Mouse (Mus musculus): Measurements from ENCODE around the gene Marc1. TPM values are rescaled to one million over a fixed set of nuclear protein-coding genes. Genes with fewer than 3 reads are reported as not detected.

Gene Marc1
- polyA plus RNA-seq, 1 experiment from 2014 or later: 0.88 TPM

DNA sequence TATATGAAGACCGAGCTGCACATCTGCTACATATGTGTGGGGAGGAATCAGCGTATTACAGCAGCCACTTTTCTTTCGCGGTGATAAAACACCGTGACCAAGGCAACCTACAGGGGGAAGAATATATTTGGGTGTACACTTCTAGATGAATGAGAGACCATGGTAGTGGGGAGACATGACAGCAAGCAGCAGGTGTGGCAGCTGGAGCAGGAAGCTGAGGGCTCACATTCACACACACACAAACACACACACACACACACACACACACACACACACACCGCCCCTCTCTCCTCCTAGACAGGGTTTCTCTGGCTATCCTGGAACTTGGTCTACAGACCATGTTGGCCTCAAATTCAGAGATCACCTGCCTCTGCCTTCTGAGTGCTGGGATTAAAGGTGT is 33.0 kb downstream of the Marc1 start:
- H3K9me3 ChIP-seq: no peaks in the 10 kb centered on the region
- H3K4me1 ChIP-seq (replicated peaks): peaks cover 16% of the 10 kb centered on the region
- H3K27me3 ChIP-seq (replicated peaks): no peaks in the 10 kb centered on the region
- WGBS: 90% methylated on average over 6 of the region's 6 CpGs
- no peak for ATAC-seq
- H3K36me3 ChIP-seq: no peaks in the 10 kb centered on the region
- H3K27ac ChIP-seq: no peak overlapping the region
- H3K4me2 ChIP-seq (replicated peaks): no peak overlapping the region
- no peak overlapping the region for H3K9ac ChIP-seq
- H3K4me3 ChIP-seq (replicated peaks): no peak overlapping the region

DNA sequence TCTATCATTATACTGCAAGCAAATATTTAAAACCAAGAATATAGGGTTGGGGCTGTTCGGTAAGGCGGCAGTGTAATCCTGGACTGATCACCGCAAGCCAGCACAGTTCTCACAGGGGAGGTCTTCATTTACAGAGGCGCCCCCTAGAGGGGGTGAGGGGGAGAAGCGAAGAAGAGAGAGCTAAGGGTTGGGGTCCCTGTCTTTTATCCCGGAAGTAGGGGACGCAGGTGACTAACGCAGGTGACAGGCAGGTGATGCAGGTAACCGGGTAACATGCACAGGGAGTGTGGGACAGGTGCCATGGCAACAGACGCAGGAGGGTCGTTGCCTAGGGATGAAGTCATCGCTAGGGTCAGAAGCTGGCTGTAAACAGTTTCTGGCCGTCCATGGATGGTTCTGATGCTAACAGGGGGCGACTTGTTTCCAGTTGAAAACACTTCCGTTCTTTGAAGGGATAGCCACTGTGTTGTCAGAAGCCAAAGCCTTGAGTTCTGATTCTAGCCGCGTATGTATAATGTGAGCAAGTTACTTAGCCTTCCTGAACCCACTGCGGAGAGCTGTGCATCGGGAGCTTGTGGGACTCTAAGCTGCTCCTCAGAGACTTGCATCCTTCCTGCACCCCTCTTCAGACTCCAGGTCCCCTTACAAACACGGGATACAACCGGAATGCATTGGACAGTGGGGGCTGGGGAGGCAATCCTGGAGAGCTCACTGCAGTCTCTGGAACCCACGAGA is 33.9 kb downstream of the Marc1 start:
- ATAC-seq: no peak
- Histone ChIP-seq H3K4me3 (replicated peaks) (no peak overlapping the region), H3K4me1 (replicated peaks) (peaks cover 16% of the 10 kb centered on the region), H3K27ac (no peak overlapping the region), H3K9me3 (no peaks in the 10 kb centered on the region), H3K4me2 (replicated peaks) (no peak overlapping the region), H3K27me3 (replicated peaks) (no peaks in the 10 kb centered on the region), H3K36me3 (no peaks in the 10 kb centered on the region), H3K9ac (no peak overlapping the region)
- 34% methylated on average over 22 of the region's 22 CpGs for WGBS

DNA sequence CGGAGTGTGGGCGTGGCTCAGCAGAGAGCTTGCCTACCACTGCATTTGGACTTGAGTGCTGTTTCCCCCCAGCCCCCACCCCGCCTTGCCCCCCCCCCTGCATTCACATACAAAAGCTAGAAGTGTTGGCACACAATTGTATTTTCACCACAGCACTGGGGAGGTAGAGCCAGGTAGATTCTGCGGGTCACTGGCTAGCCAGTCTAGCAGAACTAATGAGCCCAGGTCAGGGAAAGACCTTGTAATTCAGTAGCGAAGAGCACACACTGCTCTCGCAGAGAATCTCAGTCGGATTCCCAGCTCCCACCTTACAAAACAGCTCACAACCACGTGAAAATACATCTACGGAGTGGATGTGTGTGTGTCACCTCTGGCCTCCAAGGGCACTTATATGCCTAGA is 35.8 kb downstream of the Marc1 start:
- no peaks in the 10 kb centered on the region for H3K36me3 ChIP-seq
- no peak overlapping the region for H3K9ac ChIP-seq
- H3K27me3 ChIP-seq (replicated peaks): no peaks in the 10 kb centered on the region
- H3K4me2 ChIP-seq (replicated peaks): no peak overlapping the region
- no peak for ATAC-seq
- H3K9me3 ChIP-seq: no peaks in the 10 kb centered on the region
- no peak overlapping the region for H3K4me3 ChIP-seq (replicated peaks)
- H3K27ac ChIP-seq: no peak overlapping the region
- H3K4me1 ChIP-seq (replicated peaks): peaks cover 14% of the 10 kb centered on the region; the same call in 1 of the 2 replicates
- WGBS: 63% methylated on average over 9 of the region's 9 CpGs

DNA sequence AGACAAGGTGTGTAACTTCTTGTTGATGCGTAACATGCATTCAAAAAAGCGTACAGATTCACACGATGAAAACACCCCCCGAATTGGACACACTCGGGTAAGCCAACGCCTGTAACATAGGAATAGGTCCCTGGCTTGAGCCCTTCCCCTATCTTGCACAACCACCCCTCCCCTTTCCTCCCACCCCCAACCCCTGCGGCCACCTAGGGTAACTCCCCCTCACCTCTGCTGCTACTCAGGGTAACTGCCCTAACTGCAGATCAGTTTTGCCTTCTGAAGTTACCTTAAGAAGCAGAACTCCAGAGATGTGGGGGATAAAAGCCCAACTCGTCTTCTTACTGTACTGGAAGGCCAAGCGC is 39.2 kb downstream of the Marc1 start:
- H3K4me3 ChIP-seq (replicated peaks): no peak overlapping the region
- H3K27ac ChIP-seq: no peak overlapping the region
- H3K9ac ChIP-seq: no peak overlapping the region
- no peak overlapping the region for H3K4me2 ChIP-seq (replicated peaks)
- H3K4me1 ChIP-seq (replicated peaks): peaks cover 8% of the 10 kb centered on the region; the same call in 1 of the 2 replicates
- H3K9me3 ChIP-seq: no peaks in the 10 kb centered on the region
- no peaks in the 10 kb centered on the region for H3K36me3 ChIP-seq
- no peaks in the 10 kb centered on the region for H3K27me3 ChIP-seq (replicated peaks)
- ATAC-seq: no peak; the same call in 1 of the 2 replicates
- WGBS: 18% methylated on average over 9 of the region's 9 CpGs

DNA sequence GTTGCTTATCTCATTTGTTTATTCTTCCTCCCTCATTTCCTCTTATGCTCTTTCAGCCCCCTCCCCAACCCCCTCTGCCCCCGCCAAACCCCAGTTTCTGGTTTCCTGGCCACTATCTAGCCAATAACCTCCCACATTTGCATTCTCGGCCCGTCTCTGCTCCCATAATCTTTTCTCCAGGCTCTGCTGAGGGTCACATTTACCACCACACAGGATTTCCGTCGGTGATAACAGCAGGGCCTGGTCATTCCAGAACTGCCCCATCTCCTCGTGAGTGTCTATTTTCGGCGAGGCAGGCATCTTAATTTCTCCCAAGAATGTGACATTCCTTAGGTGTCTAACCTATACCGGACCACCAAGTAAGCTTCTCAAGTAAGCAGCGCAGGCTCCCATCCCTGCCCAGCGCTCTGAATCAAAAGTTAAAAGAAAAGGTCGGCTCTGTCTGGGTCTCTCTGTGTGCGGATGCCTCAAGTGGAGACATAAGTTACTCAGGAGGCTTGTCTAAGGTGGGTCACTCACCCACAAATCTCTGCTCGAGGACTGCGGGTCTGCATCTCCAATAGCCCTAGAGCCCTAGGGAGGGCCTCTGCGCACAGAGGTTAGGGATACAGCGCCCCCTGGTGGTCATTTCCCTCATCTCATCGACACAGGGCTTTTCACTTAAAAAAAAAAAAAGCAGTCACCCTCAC is 39.8 kb downstream of the Marc1 start:
- whole genome bisulfite sequencing: 9% methylated on average over 18 of the region's 18 CpGs
- Histone ChIP-seq H3K4me3 (replicated peaks) (no peak overlapping the region), H3K27me3 (replicated peaks) (no peaks in the 10 kb centered on the region), H3K4me1 (replicated peaks) (peaks cover 8% of the 10 kb centered on the region; the same call in 1 of the 2 replicates), H3K27ac (no peak overlapping the region), H3K36me3 (no peaks in the 10 kb centered on the region), H3K9me3 (no peaks in the 10 kb centered on the region), H3K9ac (no peak overlapping the region), H3K4me2 (replicated peaks) (peak overlapping the region; percentile 36)
- ATAC-seq: peak; percentile 77

DNA sequence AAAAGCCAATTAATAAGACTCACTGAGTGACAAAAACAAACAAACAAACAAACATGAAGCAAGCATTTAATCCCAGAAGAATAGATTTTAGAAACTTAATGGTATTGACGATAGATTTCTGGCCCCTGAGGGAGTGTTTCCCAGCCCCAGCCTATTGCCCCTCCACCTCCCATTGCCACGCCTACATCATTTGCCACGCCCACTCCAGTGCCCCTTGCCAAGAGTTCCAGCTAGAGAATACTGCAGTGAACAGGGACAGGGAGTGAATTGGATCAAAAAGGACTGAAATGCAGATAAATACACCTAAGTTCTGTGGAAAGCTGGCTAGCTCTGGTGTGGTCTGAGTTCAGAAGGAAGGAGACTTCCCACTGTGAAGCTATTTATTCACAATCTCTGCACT is 47.2 kb downstream of the Marc1 start:
- no peak for ATAC-seq
- no peaks in the 10 kb centered on the region for H3K4me1 ChIP-seq (replicated peaks)
- no peaks in the 10 kb centered on the region for H3K27me3 ChIP-seq (replicated peaks)
- H3K4me3 ChIP-seq (replicated peaks): no peak overlapping the region
- H3K36me3 ChIP-seq: no peaks in the 10 kb centered on the region
- 58% methylated on average over 3 of the region's 3 CpGs for WGBS
- no peak overlapping the region for H3K27ac ChIP-seq
- H3K4me2 ChIP-seq (replicated peaks): no peak overlapping the region
- H3K9me3 ChIP-seq: no peaks in the 10 kb centered on the region
- H3K9ac ChIP-seq: no peak overlapping the region

DNA sequence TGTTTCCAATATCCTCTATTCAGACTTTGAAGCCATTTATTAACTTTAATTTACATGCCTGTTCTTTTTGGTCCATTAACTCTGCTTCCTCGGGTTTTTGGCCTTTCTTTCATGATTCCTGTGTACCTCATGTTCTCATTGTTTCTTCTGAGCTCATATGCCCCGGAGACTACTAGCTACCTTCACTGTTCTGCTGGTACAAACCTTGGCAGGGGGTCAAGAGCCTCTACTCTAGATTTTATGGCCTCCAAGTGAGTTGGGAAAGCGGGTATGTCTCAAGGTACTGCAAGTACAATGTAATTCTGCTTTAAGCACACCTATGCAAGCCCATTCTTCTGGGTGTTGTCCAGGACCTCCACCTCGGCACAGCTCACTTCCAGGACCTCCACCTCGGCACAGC is 48.2 kb downstream of the Marc1 start:
- ATAC-seq: no peak
- H3K4me3 ChIP-seq (replicated peaks): no peak overlapping the region
- WGBS: 80% methylated on average over 5 of the region's 5 CpGs
- H3K9ac ChIP-seq: no peak overlapping the region
- no peaks in the 10 kb centered on the region for H3K4me1 ChIP-seq (replicated peaks)
- no peaks in the 10 kb centered on the region for H3K9me3 ChIP-seq
- H3K27me3 ChIP-seq (replicated peaks): no peaks in the 10 kb centered on the region
- H3K4me2 ChIP-seq (replicated peaks): no peak overlapping the region
- no peaks in the 10 kb centered on the region for H3K36me3 ChIP-seq
- no peak overlapping the region for H3K27ac ChIP-seq

DNA sequence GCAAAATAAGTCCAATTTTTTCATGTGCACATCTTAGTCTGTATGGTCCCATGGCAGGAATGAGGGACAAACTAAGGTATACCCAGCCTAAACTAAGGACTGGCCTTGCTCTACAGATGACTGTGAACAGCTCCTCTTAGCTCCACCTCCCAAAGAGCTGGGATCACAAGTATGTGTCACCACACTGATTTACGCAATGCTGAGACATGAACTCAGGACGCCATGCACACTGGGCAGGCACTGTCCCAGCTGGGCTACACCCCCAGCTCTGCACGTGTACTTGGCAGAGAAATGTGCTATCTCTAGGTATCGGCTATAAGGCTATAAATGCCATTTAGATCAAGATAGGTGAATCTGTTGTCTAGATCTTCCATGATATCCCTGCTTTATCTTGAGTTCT is 49.1 kb downstream of the Marc1 start:
- 66% methylated on average over 4 of the region's 4 CpGs for WGBS
- Histone ChIP-seq H3K27me3 (replicated peaks) (no peaks in the 10 kb centered on the region), H3K4me3 (replicated peaks) (no peak overlapping the region), H3K36me3 (no peaks in the 10 kb centered on the region), H3K4me1 (replicated peaks) (no peaks in the 10 kb centered on the region), H3K9me3 (no peaks in the 10 kb centered on the region), H3K27ac (no peak overlapping the region), H3K4me2 (replicated peaks) (no peak overlapping the region), H3K9ac (no peak overlapping the region)
- no peak for ATAC-seq

DNA sequence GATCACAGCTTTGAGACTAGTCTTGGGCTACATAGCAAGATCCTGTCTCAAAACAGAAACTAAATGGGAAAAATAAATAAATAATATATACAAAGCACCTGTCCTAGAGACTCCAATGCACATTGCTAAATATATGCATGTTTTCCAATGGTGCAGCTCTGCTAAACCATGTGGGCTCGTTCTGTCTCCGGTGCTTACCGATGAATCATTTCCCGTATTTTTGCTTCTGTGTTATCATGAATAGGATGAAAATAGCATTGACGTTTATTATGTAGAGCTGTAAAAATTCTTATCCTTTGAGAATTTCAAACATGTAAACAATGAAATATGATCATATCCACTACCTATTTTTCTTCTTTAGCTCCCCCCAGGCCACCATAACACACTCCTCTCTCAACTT is 58.4 kb downstream of the Marc1 start:
- no peak overlapping the region for H3K4me3 ChIP-seq (replicated peaks)
- H3K9ac ChIP-seq: no peak overlapping the region
- 77% methylated on average over 5 of the region's 5 CpGs for WGBS
- ATAC-seq: no peak
- H3K27me3 ChIP-seq (replicated peaks): no peaks in the 10 kb centered on the region
- no peaks in the 10 kb centered on the region for H3K36me3 ChIP-seq
- H3K27ac ChIP-seq: no peak overlapping the region
- H3K4me2 ChIP-seq (replicated peaks): no peak overlapping the region
- H3K9me3 ChIP-seq: no peaks in the 10 kb centered on the region
- peaks cover 4% of the 10 kb centered on the region; the same call in 1 of the 2 replicates for H3K4me1 ChIP-seq (replicated peaks)

DNA sequence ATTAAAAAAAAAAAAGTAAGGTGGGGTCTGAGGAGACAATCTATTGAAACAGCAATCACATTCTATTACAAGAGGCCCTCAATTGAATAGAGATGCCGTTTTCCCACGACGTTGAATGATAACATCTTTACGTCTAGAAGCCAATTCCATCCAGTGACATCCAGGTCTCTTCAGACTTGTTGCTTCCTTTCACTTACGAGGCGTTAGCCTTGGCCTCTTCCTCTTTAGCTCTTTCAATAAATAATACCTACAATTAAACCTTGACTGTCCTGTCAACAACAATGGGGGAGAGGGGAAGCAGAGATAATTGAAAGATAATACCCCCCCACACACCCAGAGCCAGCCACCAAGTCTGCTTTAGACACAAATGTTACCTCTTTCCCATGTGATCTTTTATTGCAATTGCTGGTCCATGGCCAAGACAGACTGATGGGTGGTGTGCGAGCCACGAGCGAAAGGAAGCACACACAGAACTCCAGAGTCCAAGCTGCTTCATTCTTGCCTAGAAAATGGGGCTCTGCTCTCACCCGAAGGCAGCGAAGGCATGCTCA is 60.9 kb downstream of the Marc1 start:
- ATAC-seq: no peak
- Histone ChIP-seq H3K36me3 (no peaks in the 10 kb centered on the region), H3K9me3 (no peaks in the 10 kb centered on the region), H3K4me1 (replicated peaks) (peaks cover 4% of the 10 kb centered on the region; the same call in 1 of the 2 replicates), H3K4me2 (replicated peaks) (no peak overlapping the region), H3K9ac (no peak overlapping the region), H3K4me3 (replicated peaks) (no peak overlapping the region), H3K27ac (no peak overlapping the region), H3K27me3 (replicated peaks) (no peaks in the 10 kb centered on the region)
- whole genome bisulfite sequencing: 75% methylated on average over 11 of the region's 11 CpGs

DNA sequence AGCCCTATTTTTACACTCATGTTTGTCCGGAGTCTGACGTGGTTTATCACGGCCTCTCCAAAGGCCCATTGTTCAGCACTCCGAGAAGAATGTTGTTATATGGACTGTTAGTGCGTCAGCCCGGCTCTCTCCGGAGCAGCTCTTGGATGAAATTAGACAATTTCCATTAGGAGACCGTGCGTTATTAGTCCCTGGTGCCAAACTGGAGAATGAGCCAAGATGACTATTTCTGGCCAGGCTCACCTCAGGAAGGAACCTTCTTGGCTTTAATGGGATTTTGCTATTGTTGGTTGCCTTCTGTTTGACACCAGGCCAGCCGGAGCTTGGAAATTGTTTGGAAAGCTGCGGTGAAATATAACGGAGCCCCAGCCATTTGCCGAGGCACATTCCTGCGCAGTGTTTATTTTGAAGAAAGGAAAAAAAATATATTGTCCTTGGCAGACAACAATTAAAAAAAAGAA is 62.4 kb downstream of the Marc1 start:
- ATAC-seq: peak; percentile 70
- H3K4me2 ChIP-seq (replicated peaks): no peak overlapping the region

DNA sequence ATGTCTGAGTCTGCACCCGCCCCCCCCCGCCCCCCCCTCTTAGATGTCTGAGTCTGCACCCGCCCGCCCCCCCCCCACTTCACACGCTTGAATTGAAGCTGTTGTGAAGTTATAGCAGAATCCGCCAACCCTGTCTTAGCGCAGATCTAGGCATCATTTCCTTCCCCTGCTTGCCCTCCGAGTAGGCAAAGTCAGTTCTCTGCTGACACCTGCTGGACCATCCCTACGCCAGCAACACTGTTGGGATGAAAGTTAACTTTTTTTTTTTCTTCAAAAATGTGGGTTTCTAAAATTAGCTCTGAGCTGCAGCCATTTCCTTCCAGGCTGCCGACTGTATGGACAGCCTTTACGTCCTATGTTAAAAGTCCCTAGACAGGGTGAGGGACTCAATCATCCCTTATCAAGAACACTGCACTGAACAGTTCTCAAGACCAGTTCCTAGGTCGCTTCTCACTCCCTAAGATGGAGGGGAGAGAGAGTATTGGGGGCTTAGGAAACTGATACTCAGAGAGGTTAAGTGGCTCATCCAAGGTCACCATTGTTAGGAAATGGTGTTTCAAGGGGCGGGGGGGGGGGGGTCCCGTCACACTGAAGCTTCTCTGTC is 73.1 kb downstream of the Marc1 start:
- H3K4me1 ChIP-seq (replicated peaks): peaks cover 5% of the 10 kb centered on the region; the same call in 1 of the 2 replicates
- no peaks in the 10 kb centered on the region for H3K36me3 ChIP-seq
- H3K27ac ChIP-seq: no peak overlapping the region
- H3K9me3 ChIP-seq: no peaks in the 10 kb centered on the region
- H3K4me3 ChIP-seq (replicated peaks): no peak overlapping the region
- H3K9ac ChIP-seq: no peak overlapping the region
- peak; percentile 62; the same call in 1 of the 2 replicates for ATAC-seq
- peak overlapping the region; percentile 28; the same call in 1 of the 2 replicates for H3K4me2 ChIP-seq (replicated peaks)
- peaks cover 9% of the 10 kb centered on the region; the same call in 1 of the 2 replicates for H3K27me3 ChIP-seq (replicated peaks)
- 3% methylated on average over 14 of the region's 14 CpGs for WGBS

More for the DNA sequence above, 62.4 kb downstream of the Marc1 start:
- H3K4me3 ChIP-seq (replicated peaks): no peak overlapping the region
- H3K9me3 ChIP-seq: no peaks in the 10 kb centered on the region
- H3K4me1 ChIP-seq (replicated peaks): peaks cover 6% of the 10 kb centered on the region; the same call in 1 of the 2 replicates
- 25% methylated on average over 14 of the region's 14 CpGs for WGBS
- H3K9ac ChIP-seq: no peak overlapping the region
- H3K27ac ChIP-seq: peak overlapping the region; percentile 72
- no peaks in the 10 kb centered on the region for H3K36me3 ChIP-seq
- H3K27me3 ChIP-seq (replicated peaks): no peaks in the 10 kb centered on the region
